Mouse (Mus musculus): ENCODE measurements at regions not wholly inside any gene's neighbourhood (a gene's known extent, or its start where the extent isn't known, plus 50 kb on each side); places are given as distances from the start of the nearest gene placed in this dataset.

- DNase-seq (ENCODE audit: low read depth, low spot score), result no peak
Measured at GRCm38 (mm10) chr1:184606541-184606940, 125.9 kb downstream of the Hlx start.

- no peak for DNase-seq (ENCODE audit: low read depth, low spot score)
Measured at GRCm38 (mm10) chr1:184605666-184606065, 126.8 kb downstream of the Hlx start.

- no peak for DNase-seq (ENCODE audit: low read depth, low spot score)
Measured at GRCm38 (mm10) chr1:184603136-184603535, 129.3 kb downstream of the Hlx start.

- DNase-seq (ENCODE audit: low read depth, low spot score), result no peak
Measured at GRCm38 (mm10) chr1:184595449-184595848, 137.0 kb downstream of the Hlx start.

GRCm38 (mm10) chr1:184590634-184591033, 141.8 kb downstream of the Hlx start:
- no peak for DNase-seq (ENCODE audit: low read depth, low spot score)

- no peak for DNase-seq (ENCODE audit: low read depth, low spot score)
Measured at GRCm38 (mm10) chr1:184589277-184589676, 143.1 kb downstream of the Hlx start.

- DNase-seq (ENCODE audit: low read depth, low spot score), result no peak
Measured at GRCm38 (mm10) chr1:184584505-184584874, 147.9 kb downstream of the Hlx start.

- DNase-seq (ENCODE audit: low read depth, low spot score), result no peak
Measured at GRCm38 (mm10) chr1:184583751-184584504, 148.5 kb downstream of the Hlx start.

GRCm38 (mm10) chr1:184579475-184579874, 152.9 kb downstream of the Hlx start:
- DNase-seq (ENCODE audit: low read depth, low spot score), result no peak

- DNase-seq (ENCODE audit: low read depth, low spot score), result no peak
Measured at GRCm38 (mm10) chr1:184576527-184576926, 155.9 kb downstream of the Hlx start.

- DNase-seq (ENCODE audit: low read depth, low spot score), result no peak
Measured at GRCm38 (mm10) chr1:184573325-184573724, 159.1 kb downstream of the Hlx start.

- no peak for DNase-seq (ENCODE audit: low read depth, low spot score)
Measured at GRCm38 (mm10) chr1:184570681-184571080, 161.7 kb downstream of the Hlx start.

GRCm38 (mm10) chr1:184562926-184563325, 169.5 kb downstream of the Hlx start:
- no peak for DNase-seq (ENCODE audit: low read depth, low spot score)

GRCm38 (mm10) chr1:184562239-184562638, 170.2 kb downstream of the Hlx start:
- DNase-seq (ENCODE audit: low read depth, low spot score), result no peak

- DNase-seq (ENCODE audit: low read depth, low spot score), result no peak
Measured at GRCm38 (mm10) chr1:184559543-184559942, 172.9 kb downstream of the Hlx start.

GRCm38 (mm10) chr1:184553791-184554190, 178.6 kb downstream of the Hlx start:
- DNase-seq (ENCODE audit: low read depth, low spot score), result no peak

- no peak for DNase-seq (ENCODE audit: low read depth, low spot score)
Measured at GRCm38 (mm10) chr1:184550491-184550890, 181.9 kb downstream of the Hlx start.

GRCm38 (mm10) chr1:184547650-184548235, 184.7 kb downstream of the Hlx start:
- DNase-seq (ENCODE audit: low read depth, low spot score), result no peak

- DNase-seq (ENCODE audit: low read depth, low spot score), result no peak
Measured at GRCm38 (mm10) chr1:184546140-184546661, 186.2 kb downstream of the Hlx start.

- DNase-seq (ENCODE audit: low read depth, low spot score), result no peak
Measured at GRCm38 (mm10) chr1:184545111-184545510, 187.3 kb downstream of the Hlx start.

- DNase-seq (ENCODE audit: low read depth, low spot score), result no peak
Measured at GRCm38 (mm10) chr1:184542321-184543115, 189.9 kb downstream of the Hlx start.

- DNase-seq (ENCODE audit: low read depth, low spot score), result no peak
Measured at GRCm38 (mm10) chr1:184539818-184540217, 192.6 kb downstream of the Hlx start.

Data from ES-CJ7 (cell line).